Mouse (Mus musculus) CH12.LX (cell line): Measurements from ENCODE around the gene Tomm20l. TPM values are rescaled to one million over a fixed set of nuclear protein-coding genes. Genes with fewer than 3 reads are reported as not detected.
"Not testable (repeated sequence)": the region's sequence is repeated elsewhere in the genome, so short reads cannot be mapped to it uniquely, and the experiment has no call there.

Source experiments
- DNase-seq: peaks from one replicate; pipeline ENCODE4 v3.0.0-alpha.2; 2013; ENCODE audit errors: extremely low read depth
- H3K27ac ChIP-seq: 2 replicates; pipeline ENCODE4 v1.5.1; 2012; ENCODE audit warnings: low read depth, mild to moderate bottlenecking, control low read depth, moderate library complexity; ENCODE audit not compliant: insufficient read depth
- H3K27me3 ChIP-seq: replicated peaks from 2 replicates; pipeline ENCODE3; 2012; ENCODE audit warnings: inconsistent platforms
- H3K36me3 ChIP-seq, 2 experiments: replicated peaks in 1 of 2; 2 replicates each; pipeline versions ENCODE3 to v1.6.1; 2012; ENCODE audit warnings: inconsistent platforms in 1 of 2, low read length in 1 of 2, mild to moderate bottlenecking in 1 of 2, mixed read lengths in 1 of 2, moderate library complexity in 1 of 2; ENCODE audit not compliant: control insufficient read depth in 1 of 2, insufficient read depth in 1 of 2
- H3K4me1 ChIP-seq, 2 experiments: 2 replicates each; pipeline ENCODE4 v1.6.1; 2012; ENCODE audit warnings: inconsistent platforms in 1 of 2, moderate library complexity in 1 of 2; ENCODE audit not compliant: insufficient read depth in 2 of 2, control insufficient read depth in 1 of 2
- H3K4me2 ChIP-seq: 2 replicates; pipeline ENCODE4 v1.6.1; 2012; ENCODE audit warnings: low read depth, mild to moderate bottlenecking, control low read depth; ENCODE audit not compliant: poor library complexity, insufficient read depth, severe bottlenecking
- H3K4me3 ChIP-seq, 3 experiments: fragments of 150-350 bp in 1 of 3; sonication (generic) in 1 of 3; replicated peaks in 1 of 3; 2 replicates each; pipeline versions ENCODE3 to v1.5.1; 2011 to 2012; ENCODE audit warnings: low read depth in 2 of 3, low read length in 2 of 3, mild to moderate bottlenecking in 2 of 3, moderate library complexity in 2 of 3, control low read depth in 1 of 3, improper control_type of control experiment in 1 of 3, inconsistent platforms in 1 of 3, mixed read lengths in 1 of 3; ENCODE audit not compliant: poor library complexity in 1 of 3
- H3K79me2 ChIP-seq: replicated peaks from 2 replicates; pipeline ENCODE4 v1.6.1; 2012; ENCODE audit warnings: mild to moderate bottlenecking, moderate library complexity; ENCODE audit not compliant: control insufficient read depth, poor library complexity, insufficient read depth, severe bottlenecking; ENCODE audit errors: extremely low read depth
- H3K9ac ChIP-seq: 2 replicates; pipeline ENCODE4 v1.6.1; 2012; ENCODE audit warnings: low read depth, mild to moderate bottlenecking, control low read depth, moderate library complexity; ENCODE audit not compliant: insufficient read depth
- H3K9me3 ChIP-seq: replicated peaks from 2 replicates; pipeline ENCODE3; 2012; ENCODE audit warnings: low read length, inconsistent platforms, mixed read lengths
- CHD1 ChIP-seq: IDR thresholded peaks from 2 replicates; pipeline ENCODE4 v1.6.1; 2012; ENCODE audit warnings: low read depth, low read length, improper control_type of control experiment, inconsistent platforms
- CHD2 ChIP-seq: IDR thresholded peaks from 2 replicates; pipeline ENCODE4 v1.6.1; 2011; ENCODE audit warnings: low read length, improper control_type of control experiment
- E2F4 ChIP-seq: IDR thresholded peaks from 2 replicates; pipeline ENCODE4 v1.6.1; 2011; ENCODE audit warnings: low read depth, low read length, improper control_type of control experiment; ENCODE audit not compliant: insufficient replicate concordance
- ELF1 ChIP-seq: IDR thresholded peaks from 2 replicates; pipeline ENCODE4 v1.6.1; 2014; ENCODE audit warnings: low read depth, mild to moderate bottlenecking, inconsistent platforms, low read length, improper control_type of control experiment
- EP300 ChIP-seq: IDR thresholded peaks from 2 replicates; pipeline ENCODE4 v1.6.1; 2011; ENCODE audit warnings: low read length, improper control_type of control experiment
- ETS1 ChIP-seq: conservative IDR thresholded peaks from 2 replicates; pipeline ENCODE4 v1.6.1; 2012; ENCODE audit warnings: low read depth, mild to moderate bottlenecking, inconsistent platforms, low read length, improper control_type of control experiment, moderate library complexity
- HCFC1 ChIP-seq: IDR thresholded peaks from 2 replicates; pipeline ENCODE4 v1.6.1; 2012; ENCODE audit warnings: low read depth, mild to moderate bottlenecking, inconsistent platforms, low read length, improper control_type of control experiment
- JUN ChIP-seq: IDR thresholded peaks from 2 replicates; pipeline ENCODE4 v1.6.1; 2011; ENCODE audit warnings: low read depth, mild to moderate bottlenecking, low read length, improper control_type of control experiment, moderate library complexity; ENCODE audit not compliant: insufficient read depth
- KAT2A ChIP-seq: IDR thresholded peaks from 2 replicates; pipeline ENCODE4 v1.6.1; 2012; ENCODE audit warnings: low read length, improper control_type of control experiment, inconsistent platforms; ENCODE audit not compliant: insufficient replicate concordance
- MAFK ChIP-seq: IDR thresholded peaks from 2 replicates; pipeline ENCODE4 v1.6.1; 2011; ENCODE audit warnings: low read length, improper control_type of control experiment; ENCODE audit not compliant: insufficient replicate concordance
- MAX ChIP-seq: IDR thresholded peaks from 2 replicates; pipeline ENCODE4 v1.6.1; 2011; ENCODE audit warnings: low read length, improper control_type of control experiment
- MAZ ChIP-seq: IDR thresholded peaks from 2 replicates; pipeline ENCODE4 v1.6.1; 2012; ENCODE audit warnings: low read depth, mild to moderate bottlenecking, inconsistent platforms, low read length, improper control_type of control experiment, moderate library complexity
- MEF2A ChIP-seq: IDR thresholded peaks from 2 replicates; pipeline ENCODE4 v1.6.1; 2014; ENCODE audit warnings: low read depth, mild to moderate bottlenecking, inconsistent platforms, low read length, improper control_type of control experiment, borderline replicate concordance
- MXI1 ChIP-seq: IDR thresholded peaks from 2 replicates; pipeline ENCODE4 v1.6.1; 2011; ENCODE audit warnings: mild to moderate bottlenecking, low read depth, low read length, improper control_type of control experiment
- NRF1 ChIP-seq: IDR thresholded peaks from 2 replicates; pipeline ENCODE4 v1.6.1; 2014; ENCODE audit warnings: low read depth, mild to moderate bottlenecking, inconsistent platforms, low read length, improper control_type of control experiment, moderate library complexity
- PAX5 ChIP-seq: IDR thresholded peaks from 2 replicates; pipeline ENCODE4 v1.6.1; 2012; ENCODE audit warnings: low read length, inconsistent platforms, mixed read lengths
- POLR2A ChIP-seq: IDR thresholded peaks from 2 replicates; pipeline ENCODE4 v1.6.1; 2011; ENCODE audit warnings: low read depth, mild to moderate bottlenecking, improper control_type of control experiment, low read length
- POLR2AphosphoS2 ChIP-seq: IDR thresholded peaks from 2 replicates; pipeline ENCODE4 v1.6.1; 2011; ENCODE audit warnings: low read depth, low read length, improper control_type of control experiment
- RAD21 ChIP-seq: IDR thresholded peaks from 2 replicates; pipeline ENCODE4 v1.6.1; 2011; ENCODE audit warnings: low read depth, mild to moderate bottlenecking, low read length, improper control_type of control experiment, moderate library complexity
- UBTF ChIP-seq: IDR thresholded peaks from 2 replicates; pipeline ENCODE4 v1.6.1; 2012; ENCODE audit warnings: low read depth, mild to moderate bottlenecking, inconsistent platforms, low read length, improper control_type of control experiment, moderate library complexity
- ZC3H11A ChIP-seq: IDR thresholded peaks from 2 replicates; pipeline ENCODE4 v1.6.1; 2012; ENCODE audit warnings: low read depth, mild to moderate bottlenecking, inconsistent platforms, low read length, improper control_type of control experiment
- ZKSCAN1 ChIP-seq: IDR thresholded peaks from 2 replicates; pipeline ENCODE4 v1.6.1; 2012; ENCODE audit warnings: low read depth, inconsistent platforms, low read length, improper control_type of control experiment, borderline replicate concordance
- ZNF384 ChIP-seq: IDR thresholded peaks from 2 replicates; pipeline ENCODE4 v1.6.1; 2012; ENCODE audit warnings: low read depth, low read length, improper control_type of control experiment, inconsistent platforms
- dilution Hi-C: fragments of 300-500 bp; cut with MboI; formaldehyde crosslinking; loops from 2 replicates; pipeline ENCODE4 v1.14.3; 2020; ENCODE audit warnings: low sequenced_read_pairs; ENCODE audit not compliant: extremely low pct_unique_long_range_greater_than_20kb, extremely low pct_ligation_motif_present
- in situ Hi-C: fragments of 300-500 bp; cut with MboI; formaldehyde crosslinking; loops from 3 replicates; pipeline ENCODE4 v1.14.3; 2019; ENCODE audit warnings: low sequenced_read_pairs, low pct_ligation_motif_present, low pct_unique_long_range_greater_than_20kb, mixed read lengths
- polyA plus RNA-seq: library from polyadenylated mRNA; unstranded; fragments of >175 nt; gene quantifications from 2 replicates; pipeline ENCODE4 v1.2.1, GENCODE M21; 2012; ENCODE audit warnings: low read depth; ENCODE audit not compliant: insufficient read length
- total RNA-seq, 2 experiments: library from RNA; depleted of rRNA; stranded (reverse); fragments of 300-350 nt in 1 of 2; fragments of >200 nt in 1 of 2; gene quantifications; 2 replicates each; pipeline ENCODE4 v1.2.3; 2012 to 2014

Tomm20l gene
- total and polyA plus RNA-seq, 3 experiments, result not detected

GRCm38 (mm10) chr12:71086331-71086730 is 24.9 kb upstream of the Tomm20l start:
- no peak overlapping the region for H3K4me2 ChIP-seq
- H3K4me3 ChIP-seq, result no peak overlapping the region
- H3K9ac ChIP-seq, result no peak overlapping the region
- no peaks in the 10 kb centered on the region for H3K79me2 ChIP-seq
- no peaks in the 10 kb centered on the region for H3K9me3 ChIP-seq
- H3K4me1 ChIP-seq, result no peaks in the 10 kb centered on the region
- peaks cover 34 to 36% of the 10 kb centered on the region in 2 experiments for H3K36me3 ChIP-seq
- no peaks in the 10 kb centered on the region for H3K27me3 ChIP-seq
- in situ Hi-C loops (no loop called here), dilution Hi-C loops (no loop called here)
- no peak for TF ChIP-seq CHD1
- TF ChIP-seq MAZ, result no peak
- TF ChIP-seq POLR2AphosphoS2, result no peak
- TF ChIP-seq MEF2A, result no peak
- TF ChIP-seq ZNF384, result no peak
- no peak for TF ChIP-seq UBTF
- TF ChIP-seq ZKSCAN1, result no peak
- TF ChIP-seq MAFK, result no peak
- no peak for TF ChIP-seq NRF1
- no peak for TF ChIP-seq MAX
- no peak for TF ChIP-seq E2F4
- no peak for TF ChIP-seq RAD21
- TF ChIP-seq POLR2A, result no peak
- TF ChIP-seq HCFC1, result no peak
- TF ChIP-seq EP300, result no peak
- no peak overlapping the region for H3K27ac ChIP-seq
- no peak for DNase-seq

DNA sequence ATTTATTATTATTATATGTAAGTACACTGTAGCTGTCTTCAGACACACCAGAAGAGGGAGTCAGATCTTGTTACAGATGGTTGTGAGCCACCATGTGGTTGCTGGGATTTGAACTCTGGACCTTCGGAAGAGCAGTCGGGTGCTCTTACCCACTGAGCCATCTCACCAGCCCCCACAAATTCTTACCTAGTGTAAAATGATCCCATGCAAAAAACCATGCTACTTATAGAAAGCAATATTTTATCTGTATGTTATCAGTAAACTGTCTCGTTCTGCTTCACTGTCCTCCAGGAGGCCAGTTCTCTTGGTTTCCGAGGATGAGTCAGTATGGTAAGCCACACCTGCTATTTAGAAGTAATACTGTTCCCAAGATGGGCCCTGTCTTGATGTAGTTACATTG is 7.0 kb upstream of the Tomm20l start:
- H3K4me1 ChIP-seq, H3K36me3 ChIP-seq, H3K27me3 ChIP-seq, H3K27ac ChIP-seq, dilution Hi-C loops, in situ Hi-C loops, H3K4me3 ChIP-seq, H3K79me2 ChIP-seq, H3K9me3 ChIP-seq, H3K9ac ChIP-seq, H3K4me2 ChIP-seq: not testable (repeated sequence)
- peak; percentile 12 for DNase-seq

DNA sequence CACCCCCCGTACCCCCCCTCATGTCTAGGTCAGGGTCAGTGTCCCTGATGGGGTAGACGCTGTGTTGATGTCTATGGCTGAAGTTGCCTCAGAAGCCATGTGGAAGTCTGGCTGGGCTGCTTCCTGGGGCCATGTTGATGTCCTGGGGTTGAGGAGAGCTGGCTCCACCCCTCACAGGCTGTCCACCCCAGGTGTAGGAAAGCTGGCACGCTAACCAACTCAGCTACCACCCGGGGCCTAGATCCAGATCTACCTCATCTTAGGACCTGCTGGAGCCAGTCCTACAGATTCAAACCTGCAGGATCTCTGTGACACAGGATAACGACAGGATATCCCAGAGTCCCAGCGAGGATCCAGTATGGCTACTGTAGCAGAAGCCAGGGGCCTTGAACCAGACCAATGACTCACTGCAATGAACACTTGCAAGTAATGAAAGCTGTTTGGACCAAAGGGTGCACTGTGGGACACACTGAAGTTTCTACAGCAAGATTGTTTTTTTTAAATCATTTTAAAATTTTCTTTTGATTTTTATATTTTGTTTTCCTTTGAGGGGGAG is 3.9 kb upstream of the Tomm20l start:
- no peak overlapping the region for H3K9ac ChIP-seq
- no peaks in the 10 kb centered on the region for H3K27me3 ChIP-seq
- no peak overlapping the region for H3K4me2 ChIP-seq
- no peaks in the 10 kb centered on the region for H3K79me2 ChIP-seq
- in situ Hi-C loops, result no loop called here
- peaks cover 0 to 2% of the 10 kb centered on the region in 2 experiments for H3K36me3 ChIP-seq
- no peak overlapping the region for H3K4me3 ChIP-seq
- H3K4me1 ChIP-seq, result peaks cover 0 to 3% of the 10 kb centered on the region in 2 experiments; a peak in 1 of 4 replicates
- H3K27ac ChIP-seq, result no peak overlapping the region
- DNase-seq, result no peak
- dilution Hi-C loops, result no loop called here
- no peaks in the 10 kb centered on the region for H3K9me3 ChIP-seq
- TF ChIP-seq PAX5 (no peak), CHD2 (no peak), ZKSCAN1 (no peak), MXI1 (no peak), ELF1 (no peak), HCFC1 (no peak), JUN (no peak), MEF2A (no peak), POLR2A (no peak), ZC3H11A (no peak), ETS1 (no peak), MAX (no peak), KAT2A (no peak)
